Mouse (Mus musculus): ENCODE measurements around the gene Hoxa10.

DNA sequence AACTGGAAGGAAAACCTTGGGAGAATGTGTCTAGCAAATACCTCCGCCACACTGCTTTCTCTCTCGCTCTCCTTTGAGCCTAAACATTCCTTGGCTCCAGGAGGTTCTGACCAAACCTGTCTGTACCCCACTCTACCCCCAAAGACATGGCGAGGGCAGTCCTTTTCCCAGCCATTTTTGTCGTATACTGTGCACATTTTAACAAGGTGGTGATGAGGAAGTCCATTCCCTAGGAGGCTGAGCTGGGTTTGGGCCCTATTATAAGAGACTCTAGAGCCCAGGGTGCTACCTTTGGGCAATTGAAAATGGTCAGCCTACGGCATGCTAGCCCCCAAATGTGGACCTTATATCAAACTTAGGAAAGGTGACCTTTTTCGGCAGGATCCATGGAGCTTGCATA is 4.8 kb downstream of the Hoxa10 start:
- TF ChIP-seq CTCF (IDR thresholded peaks at IDR 0.05; ENCODE audit: low read depth) (no peak), EP300 (IDR thresholded peaks at IDR 0.05; ENCODE audit: low read depth) (no peak)

All from heart, postnatal 0 days (tissue).